Mouse (Mus musculus) right cerebral cortex, postnatal 25 days (tissue): ENCODE measurements around the gene Capzb.
A peak's percentile ranks its signal among the peaks of the same experiment; 100 is the strongest.

Experiments
- DNase-seq: peaks from one replicate; pipeline ENCODE4 v3.0.0; 2022

The Capzb gene

DNA sequence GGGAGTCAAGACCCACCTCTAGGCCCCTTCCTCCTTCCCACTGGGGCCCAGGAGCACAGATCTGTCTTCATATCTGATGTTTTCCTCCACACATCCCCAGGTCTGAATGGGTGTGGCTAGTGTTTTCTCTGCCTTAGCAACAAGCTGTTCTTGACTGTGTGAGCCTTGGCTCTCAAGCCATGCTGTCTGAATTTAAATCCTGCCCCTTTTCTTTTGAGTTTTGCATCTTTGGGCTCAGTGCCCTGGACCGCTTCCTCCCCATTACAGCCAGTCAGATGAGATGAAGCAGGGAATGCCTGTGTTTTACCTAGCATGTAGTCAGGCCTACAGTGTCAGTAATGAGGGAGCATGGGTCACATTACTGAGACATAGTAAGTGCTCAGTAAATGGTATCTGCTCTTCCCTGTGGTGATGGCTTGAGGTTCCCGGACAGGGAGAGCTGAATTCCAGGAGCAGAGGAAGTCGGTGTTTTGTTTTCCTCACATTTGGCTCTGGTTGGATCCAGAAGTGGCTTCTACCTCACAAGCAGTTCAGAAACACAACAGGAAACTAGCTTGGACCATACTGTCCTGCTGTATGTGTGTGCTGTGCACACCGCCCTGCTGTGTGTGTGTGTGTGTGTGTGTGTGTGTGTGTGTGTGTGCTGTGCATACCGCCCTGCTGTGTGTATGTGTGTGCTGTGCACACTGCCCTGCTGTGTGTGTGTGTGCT, 16.6 kb downstream of the Capzb start:
- DNase-seq, result no peak

DNA sequence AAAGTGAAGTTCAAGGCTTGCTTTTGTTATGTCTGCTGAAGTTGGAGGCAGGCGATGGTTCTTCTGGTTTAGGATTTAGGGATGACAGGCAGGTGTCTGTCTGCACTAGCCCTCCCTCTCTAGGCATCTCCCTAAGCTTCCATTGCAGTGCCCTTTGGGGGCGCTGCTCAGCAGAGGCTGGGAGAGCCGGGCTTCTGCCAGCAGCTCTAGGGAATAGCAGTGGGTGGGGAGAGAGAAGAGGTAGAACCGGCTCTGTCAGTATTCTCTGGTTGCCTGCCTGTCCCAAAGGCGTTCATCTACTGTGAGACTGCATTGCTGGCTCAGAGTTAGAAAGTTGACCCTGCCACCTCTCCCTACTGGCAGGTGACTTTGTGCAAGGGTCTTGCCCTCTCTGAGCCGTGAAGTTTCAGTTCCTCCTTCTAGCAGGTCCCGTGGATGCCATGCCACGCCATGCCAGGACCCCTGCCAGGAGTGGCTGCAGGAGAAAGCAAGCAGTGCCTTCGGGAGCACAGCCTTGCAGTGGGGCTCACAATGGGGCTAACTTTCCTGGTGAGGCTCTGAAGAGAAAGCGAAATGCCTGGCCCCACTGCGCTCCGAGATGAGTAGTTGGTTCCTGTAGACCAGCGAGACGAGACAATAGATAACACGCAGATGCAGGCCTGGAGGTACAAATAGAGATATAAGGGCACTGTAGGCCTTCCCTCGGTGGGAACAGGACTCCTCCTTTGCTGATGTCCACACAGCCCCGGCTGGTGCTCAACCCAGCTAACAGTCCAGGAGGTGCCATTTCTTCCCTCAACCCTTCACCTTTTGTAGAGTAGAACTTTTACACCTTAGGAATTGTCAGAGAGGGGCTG, 19.5 kb downstream of the Capzb start:
- DNase-seq, result no peak

DNA sequence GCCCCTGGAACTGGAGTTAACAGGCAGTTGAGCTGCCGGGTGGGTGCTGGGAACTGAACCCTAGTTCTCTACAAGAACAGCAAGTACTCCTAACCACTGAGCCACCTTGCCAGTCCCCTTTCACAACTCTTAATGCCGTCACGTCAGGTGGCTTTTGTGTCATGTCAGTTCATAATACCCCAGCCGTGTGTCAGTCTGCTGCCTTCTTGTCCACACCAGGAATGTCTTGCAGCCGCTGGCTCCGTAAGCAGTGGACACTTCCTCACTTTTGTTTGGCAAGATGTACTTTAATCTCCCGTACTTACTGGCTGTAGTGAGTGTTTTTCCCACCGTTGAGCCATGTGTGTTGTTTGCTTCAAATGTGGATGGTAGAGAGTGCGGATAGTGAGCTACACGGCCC, 20.4 kb downstream of the Capzb start:
- no peak for DNase-seq

DNA sequence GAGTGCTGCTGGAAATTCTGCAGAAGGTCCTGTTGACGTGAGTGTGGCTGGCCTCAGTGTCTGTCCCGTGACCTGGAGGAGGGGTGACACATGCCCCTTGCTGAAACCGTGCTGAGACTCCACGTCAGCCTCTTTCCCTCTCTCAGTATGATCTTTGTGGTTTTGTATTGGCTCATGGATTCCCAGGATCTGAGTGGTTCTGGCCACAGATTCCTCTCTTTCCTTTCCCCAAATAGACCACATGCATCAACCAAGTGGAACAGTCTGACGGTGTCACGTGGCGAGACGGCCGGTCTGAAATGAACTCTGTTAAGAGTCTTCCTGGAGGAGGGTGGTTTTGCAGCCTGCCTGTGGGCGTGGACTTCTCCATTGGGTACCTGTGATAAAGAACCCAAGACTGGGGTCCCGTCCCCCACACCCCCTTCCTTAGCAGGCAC, 21.3 kb downstream of the Capzb start:
- no peak for DNase-seq

DNA sequence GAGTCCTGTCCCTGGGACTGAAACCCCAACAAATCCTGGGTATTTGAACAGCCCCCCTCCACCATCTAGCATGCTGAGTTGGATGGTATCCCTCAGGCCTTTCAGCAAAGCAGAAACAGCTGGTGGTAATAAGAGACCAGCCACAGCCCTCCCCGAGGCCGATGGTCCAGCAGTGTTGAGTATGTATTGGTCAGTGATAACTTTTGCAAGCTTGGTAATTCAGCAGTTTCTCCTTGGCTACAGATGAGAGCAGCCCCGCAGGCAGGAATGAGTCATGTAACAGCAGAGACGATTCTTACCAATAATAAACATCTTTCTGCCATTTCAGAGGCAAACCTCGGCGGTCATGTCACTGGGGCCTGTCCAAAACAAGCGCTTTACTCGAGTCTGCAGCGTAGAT, 23.9 kb downstream of the Capzb start:
- no peak for DNase-seq

DNA sequence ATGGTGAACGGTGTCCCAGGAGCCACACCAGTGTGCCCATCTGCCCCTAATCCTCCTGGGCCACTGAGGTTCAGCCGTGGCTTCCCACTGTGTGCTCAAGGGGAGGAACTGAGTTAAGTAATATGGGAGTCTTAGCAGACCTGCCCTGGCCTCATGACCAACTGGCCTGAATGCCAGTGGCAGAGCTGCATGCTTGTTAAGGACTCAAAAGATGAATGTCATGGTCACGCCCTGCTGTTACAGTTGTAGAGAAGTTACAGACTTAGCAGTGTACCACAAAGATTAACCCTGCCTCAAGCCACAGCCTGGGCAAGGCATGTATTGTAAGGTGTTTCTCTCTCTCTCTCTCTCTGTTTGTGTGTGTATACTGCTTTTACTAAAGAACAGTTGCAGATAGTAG, 25.8 kb downstream of the Capzb start:
- no peak for DNase-seq

DNA sequence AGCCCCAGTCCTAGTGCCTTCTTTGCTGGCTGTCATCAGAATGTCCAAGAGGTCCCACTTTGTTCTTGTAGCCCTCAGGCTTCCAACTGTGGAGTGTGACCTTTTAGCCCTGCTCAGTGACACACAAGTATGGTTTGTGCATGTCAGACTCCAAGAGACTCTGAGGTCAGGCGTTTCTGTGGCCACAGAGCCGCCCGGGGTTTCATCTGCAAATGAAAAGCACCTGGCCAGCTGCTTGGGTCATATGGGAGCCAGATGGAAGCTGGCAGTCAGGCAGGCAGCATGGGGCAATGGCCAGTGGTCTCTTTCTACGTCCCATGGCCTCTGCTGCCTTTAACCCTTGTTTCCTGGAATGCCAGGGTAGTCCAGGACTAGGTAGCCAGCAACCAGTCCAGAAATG, 27.0 kb downstream of the Capzb start:
- no peak for DNase-seq

DNA sequence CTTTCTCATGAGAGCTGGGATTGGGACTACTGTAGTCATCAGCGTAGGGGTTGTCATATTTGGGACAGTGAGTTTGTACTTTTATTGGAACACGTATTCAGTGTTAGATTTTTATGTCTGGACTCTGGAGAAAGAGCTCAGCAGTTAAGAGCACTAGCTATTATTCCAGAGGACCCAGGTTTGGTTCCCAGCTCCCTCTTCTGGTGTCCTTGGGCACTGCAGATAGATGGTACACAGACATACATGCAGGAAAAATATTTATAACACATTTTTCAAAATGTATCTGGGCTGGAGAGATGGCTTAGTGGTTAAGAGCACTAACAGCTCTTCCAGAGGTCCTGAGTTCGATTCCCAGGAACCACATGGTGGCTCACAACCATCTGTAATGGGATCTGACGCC, 28.3 kb downstream of the Capzb start:
- DNase-seq, result no peak

DNA sequence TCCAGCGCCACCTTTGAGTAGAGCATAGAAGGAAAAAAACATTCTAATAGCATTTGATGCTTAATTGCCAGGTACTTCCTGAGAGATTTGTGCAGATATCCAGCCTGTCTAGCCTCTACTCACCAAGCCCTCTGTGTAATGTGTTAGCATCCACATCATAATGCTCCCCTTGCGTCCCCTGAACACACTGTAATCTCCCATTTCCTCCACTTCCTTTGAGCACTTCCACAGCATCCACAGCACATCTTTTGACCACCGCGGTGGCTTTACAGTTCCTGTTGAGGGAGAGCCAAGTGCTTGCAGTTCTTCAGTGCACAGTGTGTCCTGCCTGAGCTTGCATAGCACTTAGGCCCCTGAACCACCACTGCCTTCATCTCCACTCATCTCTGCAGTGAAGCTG, 29.1 kb downstream of the Capzb start:
- no peak for DNase-seq

DNA sequence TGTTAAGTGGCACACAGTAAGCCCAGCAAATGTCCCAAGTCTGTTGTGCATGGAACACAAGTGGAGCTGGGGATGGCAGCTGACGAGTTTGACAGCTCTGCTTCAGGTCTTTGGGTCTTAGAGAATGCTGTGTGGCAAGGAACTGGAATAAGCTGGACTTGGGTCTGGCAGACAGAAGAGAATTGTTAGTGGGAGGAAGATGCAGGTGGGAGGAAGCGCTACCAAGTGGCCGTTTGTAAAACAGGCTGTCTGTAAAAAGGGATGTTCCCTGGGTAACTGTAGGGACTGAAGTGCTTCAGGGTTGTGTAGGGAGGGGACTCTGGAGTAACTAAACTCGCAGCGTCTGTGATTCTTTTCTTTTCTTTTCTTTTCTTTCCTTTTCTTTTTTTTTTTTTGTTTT, 32.4 kb downstream of the Capzb start:
- DNase-seq, result peak; percentile 43

DNA sequence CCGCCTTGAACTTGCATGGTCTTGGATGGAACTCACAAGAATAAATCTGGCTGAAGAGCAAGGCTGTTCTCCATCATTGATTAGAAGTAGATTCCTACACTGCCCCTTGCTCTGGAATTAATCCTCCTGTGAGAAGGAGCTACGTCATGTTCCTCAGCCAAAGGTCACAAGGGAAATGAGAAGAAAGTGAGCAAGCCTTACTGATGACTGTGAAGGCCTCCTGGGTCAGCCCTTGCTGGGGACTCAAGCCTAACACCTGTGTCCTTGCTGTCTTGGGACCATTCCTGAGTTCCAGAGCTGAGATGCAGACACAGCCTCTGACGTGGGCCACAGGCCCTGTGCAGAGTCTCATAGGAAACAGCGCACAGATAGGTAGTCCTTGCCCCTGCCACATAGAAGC, 33.2 kb downstream of the Capzb start:
- no peak for DNase-seq

DNA sequence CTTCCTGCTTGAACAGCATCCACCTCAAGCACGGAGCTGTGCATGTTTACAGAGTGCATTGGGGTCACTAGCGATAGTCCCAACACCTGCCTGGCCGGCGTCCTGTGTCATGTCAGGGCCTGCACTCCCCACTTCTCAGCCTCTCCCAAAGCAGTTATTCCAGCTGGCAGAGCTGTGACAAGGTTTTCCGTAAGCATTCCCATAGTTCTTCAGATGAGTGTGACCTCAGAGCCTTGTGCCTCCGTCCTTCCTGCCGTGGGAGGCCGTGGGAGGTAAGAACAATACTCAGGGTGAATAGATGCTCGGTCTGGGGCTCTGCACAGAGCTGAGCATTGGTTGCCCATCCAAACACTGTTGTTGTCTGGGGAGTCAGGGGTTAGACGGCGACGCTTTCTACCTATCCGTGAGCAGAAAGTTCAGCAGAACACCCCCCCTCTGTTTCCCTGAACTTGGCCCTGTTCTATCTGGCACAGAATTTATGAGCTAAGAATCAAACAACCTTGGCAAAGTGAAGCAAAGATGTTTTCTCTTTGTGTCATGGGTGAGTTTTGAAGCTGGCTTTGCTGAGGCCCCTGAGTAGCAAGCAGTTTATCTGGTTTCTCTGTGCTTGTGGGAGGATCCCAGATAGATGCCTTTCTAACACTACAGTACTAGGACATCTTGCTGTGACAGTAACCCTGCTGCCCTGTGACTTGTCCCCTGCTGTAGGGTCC, 34.0 kb downstream of the Capzb start:
- no peak for DNase-seq

DNA sequence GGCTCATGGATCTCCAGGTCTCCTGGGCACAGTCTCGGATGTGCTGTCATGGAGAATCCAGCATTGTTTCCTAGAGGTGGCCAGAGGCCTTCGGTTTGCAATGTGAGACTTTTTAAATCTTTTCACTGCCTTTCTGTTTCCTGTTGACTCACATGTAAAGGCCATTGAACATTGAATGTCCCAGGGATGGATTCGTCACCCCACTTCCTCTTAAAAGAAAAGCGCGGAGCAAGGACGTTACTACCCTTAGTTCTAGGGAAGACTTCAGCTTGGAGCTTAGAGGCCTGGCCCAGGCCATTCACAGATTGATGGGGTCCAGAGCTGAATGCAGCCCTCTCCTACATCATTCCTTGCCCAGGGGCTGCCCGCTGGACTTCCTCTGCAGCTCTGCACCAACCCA, 35.2 kb downstream of the Capzb start:
- no peak for DNase-seq

DNA sequence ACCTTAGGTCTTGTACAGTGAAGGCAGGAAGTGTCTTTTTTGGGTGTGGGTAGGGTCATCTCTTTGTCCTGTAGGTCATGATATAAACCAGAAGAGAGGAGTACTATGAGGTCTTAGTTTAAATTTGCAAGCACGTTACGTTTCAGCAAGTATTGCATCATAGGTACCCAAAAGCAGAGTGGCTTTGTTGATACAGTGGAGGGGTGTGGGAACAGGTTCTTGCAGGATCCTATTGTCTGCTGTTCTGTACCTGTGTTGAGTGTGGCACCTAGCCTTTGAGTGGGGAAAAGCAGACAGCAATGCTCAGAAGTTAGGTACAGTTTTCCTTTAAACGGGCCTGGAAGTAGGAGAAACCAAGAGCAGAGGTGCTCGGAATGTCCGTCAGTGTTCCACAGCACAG, 36.6 kb downstream of the Capzb start:
- DNase-seq, result no peak

DNA sequence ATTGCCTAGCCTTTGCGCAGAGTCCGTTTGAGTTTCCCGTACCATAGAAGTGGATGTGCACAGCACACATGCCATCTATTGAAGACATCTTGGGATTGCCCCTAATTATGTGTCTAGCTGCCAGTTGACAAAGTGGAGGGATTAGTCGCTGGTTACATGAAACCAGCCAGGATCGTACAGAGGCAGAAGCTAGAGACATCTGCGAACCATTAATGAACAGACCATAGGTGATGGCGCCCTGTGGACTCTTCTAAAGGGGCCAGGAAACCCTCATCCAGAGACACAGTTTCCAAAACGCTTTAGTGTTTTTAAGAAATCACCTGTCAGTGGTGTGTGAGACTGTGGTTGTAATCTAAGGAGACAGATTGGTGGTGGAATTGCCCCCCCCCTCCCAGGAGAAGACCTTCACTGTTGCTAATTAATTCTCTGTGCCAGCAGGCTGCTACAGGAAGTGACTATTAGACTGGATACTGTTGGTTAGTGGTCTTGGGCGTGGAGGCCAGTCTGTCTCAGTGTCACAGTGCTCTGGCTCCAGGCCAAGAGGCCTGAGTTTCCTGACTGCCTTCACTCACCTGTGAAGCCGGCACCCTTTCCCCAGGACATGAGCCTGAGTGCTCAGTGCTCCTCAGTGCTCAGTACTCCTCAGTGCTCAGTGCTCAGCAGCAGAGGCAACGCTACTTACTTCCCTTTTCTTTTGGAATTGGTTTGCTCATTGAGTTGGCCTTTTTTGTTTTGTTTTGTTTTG, 37.8 kb downstream of the Capzb start:
- DNase-seq, result no peak

DNA sequence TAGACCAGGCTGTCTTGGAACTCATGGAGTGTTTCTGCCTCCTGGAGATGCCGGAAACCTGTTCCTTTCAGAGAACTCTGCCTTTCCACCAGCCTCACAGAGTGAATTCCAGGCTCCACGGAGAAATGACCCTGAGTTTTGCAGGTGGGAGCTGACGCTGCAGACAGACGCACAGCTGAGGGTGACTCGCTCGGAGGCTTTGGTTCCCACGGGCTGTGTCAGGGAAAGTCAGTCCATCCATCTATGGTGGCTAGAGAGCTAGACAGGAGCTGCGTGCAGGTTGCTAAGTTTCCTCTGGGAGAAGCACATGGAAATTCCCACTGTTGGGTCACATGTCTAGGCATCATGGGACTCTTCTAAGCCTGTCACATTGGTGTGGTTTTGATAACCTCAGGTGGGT, 38.5 kb downstream of the Capzb start:
- no peak for DNase-seq

DNA sequence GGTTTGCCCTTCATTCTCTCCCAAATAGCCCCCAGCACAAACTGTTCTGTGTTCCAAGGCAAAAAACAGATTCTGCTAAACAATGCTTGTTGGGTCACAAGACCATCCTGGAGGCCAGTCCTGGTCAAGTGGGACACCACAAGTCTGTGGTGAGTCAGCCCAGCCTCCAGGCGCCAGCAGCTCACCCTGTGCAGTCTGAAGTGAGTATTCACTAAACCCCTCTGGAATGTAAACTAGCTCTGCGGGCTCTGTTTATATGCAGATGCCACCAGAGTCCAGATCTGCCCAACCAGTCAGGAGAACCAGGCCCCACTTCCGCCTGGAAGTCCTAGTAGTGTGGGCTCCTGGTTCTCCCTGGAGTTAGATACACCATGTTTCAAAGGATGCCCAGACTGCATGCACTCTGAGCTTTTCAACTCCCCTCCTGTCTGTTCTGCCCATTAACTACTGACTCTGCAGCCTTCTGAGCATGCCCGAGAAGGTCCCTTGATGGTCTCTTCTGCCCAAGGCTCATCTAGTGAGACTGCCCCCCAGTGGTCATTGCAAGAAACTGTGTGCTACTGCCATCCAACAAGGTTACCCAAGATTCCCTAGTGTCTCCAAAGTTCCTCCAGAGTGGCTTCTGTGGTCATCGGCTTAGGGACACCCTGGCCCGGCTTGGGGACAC, 39.9 kb downstream of the Capzb start:
- DNase-seq, result peak; percentile 58

DNA sequence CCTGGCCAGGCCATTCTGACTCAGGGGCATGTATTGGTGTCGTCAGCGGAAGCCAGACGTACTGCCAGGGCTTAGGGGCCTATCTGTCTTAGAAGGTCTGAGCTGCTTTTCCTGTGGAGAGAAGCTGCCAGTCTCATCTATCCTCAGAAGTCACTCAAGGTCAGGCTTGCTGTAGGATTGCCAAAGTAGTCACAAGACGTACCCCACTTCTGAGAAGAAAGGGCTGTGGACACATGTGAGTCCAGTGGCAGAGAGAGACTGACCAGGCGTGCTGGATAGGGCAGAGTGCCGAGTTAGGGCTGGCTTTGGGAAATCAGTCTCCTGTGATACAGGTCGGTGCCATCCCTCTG, 40.4 kb downstream of the Capzb start:
- DNase-seq, result no peak

DNA sequence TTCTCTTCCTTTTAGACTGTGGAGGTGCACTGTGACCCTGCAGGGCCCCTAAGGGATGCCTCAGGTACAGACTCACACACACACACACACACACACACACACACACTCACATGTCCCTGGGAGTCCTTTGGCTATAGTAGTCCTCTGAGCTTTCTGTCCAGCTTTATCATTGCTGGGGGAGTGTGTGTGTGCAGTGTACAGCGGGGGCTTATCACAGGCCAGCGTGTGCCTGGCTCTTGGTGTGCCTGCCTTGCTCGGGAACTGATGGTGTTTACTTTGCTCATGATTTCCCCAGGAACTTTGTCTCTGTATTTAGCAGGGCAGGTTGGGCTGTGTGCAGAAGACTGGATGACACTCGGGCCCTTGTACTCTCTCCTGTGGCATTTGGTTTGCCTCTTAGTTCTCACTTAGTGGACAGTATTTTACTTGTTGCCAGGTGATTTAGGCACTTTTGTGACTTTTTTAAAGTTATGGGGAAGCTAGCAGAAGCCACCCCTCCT, 41.1 kb downstream of the Capzb start:
- DNase-seq, result no peak

DNA sequence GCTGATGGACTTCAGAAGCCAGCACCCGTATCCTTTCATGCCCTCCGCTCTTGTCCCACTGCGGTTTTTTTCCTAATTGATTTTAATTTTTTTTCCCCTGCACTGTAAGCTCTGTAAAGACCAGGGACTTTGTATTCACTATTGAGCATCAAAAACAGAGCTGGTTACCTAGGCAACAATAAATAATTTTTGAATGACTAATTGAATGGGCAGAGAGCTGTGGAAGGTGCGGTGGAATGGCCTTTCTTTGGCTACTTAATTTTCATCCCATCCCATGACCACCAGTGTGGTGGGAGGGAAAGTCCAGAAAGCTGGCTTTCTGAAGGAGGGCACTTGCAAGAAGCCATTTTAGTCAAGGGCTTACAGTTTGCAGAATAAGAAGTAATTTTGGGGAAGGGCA, 41.6 kb downstream of the Capzb start:
- DNase-seq, result no peak

DNA sequence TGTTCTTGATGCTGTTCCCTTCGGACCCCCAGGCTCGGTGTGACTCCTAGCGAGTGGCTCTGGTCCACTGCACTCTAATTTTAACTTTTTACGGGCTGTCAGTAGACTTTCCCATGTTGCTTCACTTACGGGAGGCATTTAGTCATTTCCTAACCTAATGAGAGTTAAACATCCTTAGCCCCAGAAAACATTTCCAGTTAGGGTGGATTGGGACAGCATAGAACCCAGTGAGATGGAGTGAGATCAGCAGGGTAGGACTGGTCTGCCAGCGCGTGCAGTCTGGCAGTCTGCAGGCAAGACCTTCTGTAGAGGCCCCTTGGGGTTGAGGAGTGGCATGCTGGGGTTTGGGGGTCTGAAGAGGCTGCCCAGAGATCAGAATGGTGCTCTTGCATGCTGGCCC, 42.9 kb downstream of the Capzb start:
- no peak for DNase-seq

DNA sequence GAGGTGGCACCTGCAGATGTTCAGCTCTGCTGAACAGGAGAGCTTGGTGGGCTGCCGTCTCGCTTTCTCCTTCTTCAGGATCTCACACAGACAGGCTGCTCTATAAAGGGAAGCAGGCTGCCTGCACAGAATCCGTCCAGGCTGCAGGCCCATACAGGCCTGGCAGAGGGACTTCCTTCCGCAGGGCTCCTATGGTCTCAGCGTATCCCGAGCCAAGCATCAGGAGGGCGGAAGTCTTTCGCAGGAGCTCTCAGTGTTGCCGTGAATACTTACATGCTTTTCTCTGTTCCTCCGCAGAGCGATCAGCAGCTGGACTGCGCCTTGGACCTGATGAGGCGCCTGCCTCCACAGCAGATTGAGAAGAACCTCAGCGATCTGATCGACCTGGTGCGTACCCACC, 45.9 kb downstream of the Capzb start:
- no peak for DNase-seq

DNA sequence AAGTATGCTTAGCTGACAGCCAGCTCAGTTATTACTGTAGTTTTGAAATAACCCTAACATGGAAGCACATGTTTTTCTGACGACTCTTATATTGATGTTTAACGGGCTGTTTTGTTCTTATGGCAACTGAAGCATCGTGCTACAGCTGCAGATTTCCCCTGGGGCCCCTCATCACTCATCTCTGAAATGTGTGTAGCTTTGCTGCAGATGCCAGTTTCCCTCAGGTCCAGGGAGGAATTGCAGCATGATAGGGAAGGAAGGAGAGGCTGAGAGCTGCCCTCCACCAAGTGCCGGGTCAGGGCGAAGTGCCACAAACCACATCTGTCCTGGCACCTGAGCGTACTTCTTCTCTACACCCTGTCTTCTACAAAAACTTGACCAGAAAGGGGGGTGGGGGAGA, 47.6 kb downstream of the Capzb start:
- no peak for DNase-seq
